Mouse (Mus musculus): ENCODE measurements around the gene Ddost.

GRCm38 (mm10) chr4:138304340-138305104 is at the start of gene Ddost:
- peak; percentile 86 for TF ChIP-seq POLR2A (IDR thresholded peaks at IDR 0.05; ENCODE audit: borderline replicate concordance, insufficient read depth, low read length)
- TF ChIP-seq CTCF (IDR thresholded peaks at IDR 0.05; ENCODE audit: borderline replicate concordance, insufficient read depth, low read depth, low read length) = no peak

All from cerebellum, adult 2 months (tissue).